Mouse (Mus musculus): ENCODE measurements around the gene Gch1. TPM values are rescaled to one million over a fixed set of nuclear protein-coding genes. Genes with fewer than 3 reads are reported as not detected.
A peak's percentile ranks its signal among the peaks of the same experiment; 100 is the strongest.

Gch1 gene
- polyA plus RNA-seq (2015; fragmentation: Nextera tagmentation; extraction: Ambion mirVana) = 1.5 and 2.3 TPM in 2 replicates

DNA sequence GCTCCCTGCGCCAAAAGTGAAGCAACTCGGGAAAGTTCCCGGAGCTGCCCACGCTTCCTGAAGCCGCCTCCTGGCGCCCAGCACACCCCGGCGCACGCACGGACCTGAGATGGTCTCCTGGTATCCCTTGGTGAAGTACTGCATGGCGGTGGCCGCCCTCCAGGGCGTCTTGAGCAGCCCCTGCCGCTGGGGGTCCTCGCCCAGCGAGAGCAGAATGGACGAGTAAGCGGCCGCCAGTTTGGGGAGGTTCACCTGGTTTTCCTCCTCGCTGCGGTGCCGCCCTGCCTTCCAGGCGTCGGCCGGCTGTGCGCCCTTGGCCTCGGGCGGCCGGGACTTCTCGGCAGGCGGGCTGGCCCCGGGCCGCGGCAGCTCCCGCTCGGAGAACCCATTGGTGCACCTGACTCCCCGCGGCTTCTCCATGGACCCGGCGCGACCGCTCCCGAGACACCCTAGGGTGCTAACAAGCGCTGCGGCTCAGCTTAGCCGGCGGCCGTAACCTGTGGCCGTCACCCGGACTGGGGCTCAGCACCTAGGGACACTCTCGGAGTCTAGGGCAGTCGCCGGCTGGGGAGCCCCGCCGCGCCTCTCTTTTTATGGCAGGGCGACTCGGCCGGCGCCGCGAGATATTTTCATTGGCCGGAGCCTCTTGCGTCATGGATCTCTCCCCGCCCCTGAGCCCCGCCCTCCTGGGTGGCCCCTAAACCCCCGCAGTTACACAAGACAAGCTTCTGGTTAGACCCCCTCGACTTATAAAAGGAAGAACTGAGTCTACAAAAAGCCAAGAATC, at the start of gene Gch1:
Gene Gch1, minus strand, starts transcription at position 566 of the 787 bp plus-strand sequence.
- no peaks in the 10 kb centered on the region for H3K36me3 ChIP-seq (ENCODE audit: control insufficient read depth, insufficient read depth)
- H3K9me3 ChIP-seq (ENCODE audit: control insufficient read depth, low read length) = no peaks in the 10 kb centered on the region
- H3K9ac ChIP-seq (replicated peaks; ENCODE audit: low read depth, low read length) = peak within 1 kb of the TSS; percentile 56
- no peak within 1 kb of the TSS for H3K27ac ChIP-seq (ENCODE audit: low read length)
- under 1% methylated on average over 68 of the region's 68 CpGs for WGBS
- peak within 1 kb of the TSS; percentile 99 for H3K4me2 ChIP-seq (ENCODE audit: low read length)
- peaks cover 19% of the 10 kb centered on the region for H3K27me3 ChIP-seq (replicated peaks; ENCODE audit: control insufficient read depth, insufficient read depth, low read length)
- peak; percentile 94 for ATAC-seq
- peaks cover 10% of the 10 kb centered on the region for H3K4me1 ChIP-seq (replicated peaks; ENCODE audit: control insufficient read depth, insufficient read depth, low read length)
- H3K4me3 ChIP-seq (replicated peaks; ENCODE audit: low read length) = peak within 1 kb of the TSS; percentile 76

DNA sequence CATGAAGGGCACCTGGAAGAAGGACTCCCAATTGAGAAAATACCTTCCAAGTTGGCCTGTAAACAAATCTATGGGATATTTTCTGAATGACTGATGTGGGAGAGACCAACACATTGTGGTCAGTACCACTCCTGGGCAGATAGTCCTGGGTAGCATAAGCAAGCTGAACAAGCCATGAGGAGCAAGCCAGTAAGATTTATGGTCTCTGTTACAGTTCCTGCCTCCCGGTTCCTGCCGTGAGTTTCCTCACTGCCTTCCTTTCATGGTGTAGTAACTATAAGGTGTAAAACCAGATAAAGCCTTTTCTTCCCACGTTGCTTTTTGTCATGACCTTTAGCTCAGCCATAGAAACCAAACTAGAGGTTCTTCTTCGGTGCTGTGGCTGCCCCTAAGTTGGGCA, 48.1 kb upstream of the Gch1 start:
- 87% methylated on average over 4 of the region's 4 CpGs for WGBS
- Histone ChIP-seq H3K27me3 (replicated peaks; ENCODE audit: control insufficient read depth, insufficient read depth, low read length) (no peaks in the 10 kb centered on the region), H3K4me2 (ENCODE audit: low read length) (no peak overlapping the region), H3K36me3 (ENCODE audit: control insufficient read depth, insufficient read depth) (no peaks in the 10 kb centered on the region; the same call in 1 of the 2 replicates), H3K9ac (replicated peaks; ENCODE audit: low read depth, low read length) (no peak overlapping the region), H3K4me1 (replicated peaks; ENCODE audit: control insufficient read depth, insufficient read depth, low read length) (no peaks in the 10 kb centered on the region), H3K9me3 (ENCODE audit: control insufficient read depth, low read length) (peaks cover 3% of the 10 kb centered on the region), H3K4me3 (replicated peaks; ENCODE audit: low read length) (no peak overlapping the region), H3K27ac (ENCODE audit: low read length) (no peak overlapping the region)
- no peak for ATAC-seq

DNA sequence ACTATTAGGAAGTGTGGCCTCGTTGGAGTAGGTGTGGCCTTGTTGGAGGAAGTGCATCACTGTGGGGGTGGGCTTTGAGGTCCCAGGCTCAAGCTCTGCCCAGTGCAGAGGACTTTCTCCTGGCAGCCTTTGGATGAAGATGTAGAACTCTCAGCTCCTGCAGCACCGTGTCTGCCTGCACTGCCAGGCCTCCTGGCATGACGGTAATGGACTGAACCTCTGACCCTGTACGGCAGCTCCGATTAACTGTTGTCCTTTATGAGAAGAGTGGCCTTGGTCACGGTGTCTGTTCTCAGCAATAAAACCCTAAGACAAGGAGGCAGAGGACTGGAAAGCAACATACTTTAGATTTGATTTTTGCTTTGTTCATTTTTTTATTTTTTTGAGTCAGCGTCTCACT, 47.3 kb upstream of the Gch1 start:
- WGBS = 92% methylated on average over 7 of the region's 7 CpGs
- H3K4me2 ChIP-seq (ENCODE audit: low read length) = no peak overlapping the region
- peaks cover 3% of the 10 kb centered on the region for H3K9me3 ChIP-seq (ENCODE audit: control insufficient read depth, low read length)
- no peaks in the 10 kb centered on the region for H3K4me1 ChIP-seq (replicated peaks; ENCODE audit: control insufficient read depth, insufficient read depth, low read length)
- H3K27ac ChIP-seq (ENCODE audit: low read length) = no peak overlapping the region
- no peaks in the 10 kb centered on the region; the same call in 1 of the 2 replicates for H3K36me3 ChIP-seq (ENCODE audit: control insufficient read depth, insufficient read depth)
- no peak for ATAC-seq
- no peak overlapping the region for H3K9ac ChIP-seq (replicated peaks; ENCODE audit: low read depth, low read length)
- no peaks in the 10 kb centered on the region for H3K27me3 ChIP-seq (replicated peaks; ENCODE audit: control insufficient read depth, insufficient read depth, low read length)
- H3K4me3 ChIP-seq (replicated peaks; ENCODE audit: low read length) = no peak overlapping the region

DNA sequence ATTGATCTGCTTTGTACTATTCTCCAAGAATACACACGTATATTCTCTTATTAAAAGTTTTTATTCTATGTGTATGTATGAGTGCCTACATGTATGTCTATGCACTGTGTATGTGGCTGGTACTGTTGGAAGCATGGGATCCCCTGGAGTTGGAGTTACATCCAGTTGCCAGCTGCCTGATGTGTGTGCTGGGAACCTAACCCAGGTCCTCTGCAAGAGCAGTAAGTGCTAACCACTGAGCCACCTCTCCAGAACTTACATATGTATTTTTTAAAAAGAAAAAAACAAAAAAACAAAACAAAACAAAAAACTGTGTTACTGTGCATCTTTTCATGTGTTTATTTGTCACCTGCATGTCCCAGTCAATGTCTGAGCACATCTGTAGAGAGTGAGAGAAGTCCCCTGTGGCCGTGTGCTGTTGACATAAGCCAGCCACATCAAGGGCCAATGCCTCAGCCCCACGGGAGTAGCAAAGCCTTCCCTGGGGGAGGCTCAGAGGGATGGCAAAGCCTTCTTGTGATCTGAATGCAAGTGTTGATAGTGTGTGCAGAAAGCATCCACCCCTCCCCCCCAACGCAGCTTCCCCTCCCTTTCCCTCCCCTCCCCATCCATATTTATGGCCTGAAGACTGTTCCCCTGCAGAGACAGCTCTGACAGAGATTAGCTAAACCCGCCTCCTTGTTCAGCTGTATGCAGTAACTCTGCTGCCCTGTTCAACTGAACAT, 45.5 kb upstream of the Gch1 start:
- H3K27me3 ChIP-seq (replicated peaks; ENCODE audit: control insufficient read depth, insufficient read depth, low read length) = no peaks in the 10 kb centered on the region
- no peak overlapping the region for H3K9ac ChIP-seq (replicated peaks; ENCODE audit: low read depth, low read length)
- no peak overlapping the region for H3K27ac ChIP-seq (ENCODE audit: low read length)
- no peaks in the 10 kb centered on the region for H3K4me1 ChIP-seq (replicated peaks; ENCODE audit: control insufficient read depth, insufficient read depth, low read length)
- H3K9me3 ChIP-seq (ENCODE audit: control insufficient read depth, low read length) = peaks cover 3% of the 10 kb centered on the region
- ATAC-seq = no peak
- H3K36me3 ChIP-seq (ENCODE audit: control insufficient read depth, insufficient read depth) = no peaks in the 10 kb centered on the region
- H3K4me2 ChIP-seq (ENCODE audit: low read length) = no peak overlapping the region
- 75% methylated on average over 5 of the region's 5 CpGs for WGBS
- no peak overlapping the region for H3K4me3 ChIP-seq (replicated peaks; ENCODE audit: low read length)

DNA sequence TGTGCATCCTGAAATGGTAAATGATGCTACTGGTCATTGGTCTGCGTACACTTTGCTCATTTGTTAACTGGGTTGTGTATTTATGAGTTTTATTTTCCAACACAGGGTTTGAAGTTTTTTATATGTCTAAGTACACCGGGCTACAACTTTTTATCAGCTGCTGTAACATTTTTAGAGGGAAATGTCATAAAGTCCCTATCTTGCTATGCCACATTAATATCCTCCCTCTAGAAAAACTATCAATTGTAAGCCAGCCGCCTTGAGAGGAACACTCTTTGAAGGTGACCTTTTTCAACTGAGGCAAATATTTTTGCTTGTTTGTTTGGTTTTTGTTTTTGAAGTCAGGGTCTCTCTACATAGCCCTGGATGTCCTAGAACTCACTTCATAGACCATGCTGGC, 44.8 kb upstream of the Gch1 start:
- WGBS = 90% methylated on average over 3 of the region's 3 CpGs
- Histone ChIP-seq H3K4me2 (ENCODE audit: low read length) (no peak overlapping the region), H3K27ac (ENCODE audit: low read length) (no peak overlapping the region)

DNA sequence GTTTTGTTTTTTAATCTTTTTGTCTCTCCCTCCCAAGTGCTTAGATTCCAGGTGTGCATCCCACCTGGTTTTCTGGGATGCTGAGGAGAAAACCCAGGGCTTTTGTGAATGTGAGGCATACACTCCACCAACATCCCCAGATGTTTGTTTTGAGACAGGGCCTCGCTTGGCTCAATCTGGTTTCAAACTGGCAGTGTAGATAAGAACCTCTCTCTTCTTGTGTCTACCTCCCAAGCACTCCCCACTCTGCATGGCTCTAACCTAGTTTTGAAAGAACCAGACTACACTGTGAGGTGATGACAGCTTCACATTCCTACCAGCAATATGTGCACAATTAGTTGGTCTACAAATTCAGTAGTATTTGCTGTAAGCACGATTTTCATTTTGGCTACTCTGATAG, 44.4 kb upstream of the Gch1 start:
- H3K9ac ChIP-seq (replicated peaks; ENCODE audit: low read depth, low read length) = no peak overlapping the region
- peaks cover 3% of the 10 kb centered on the region for H3K9me3 ChIP-seq (ENCODE audit: control insufficient read depth, low read length)
- ATAC-seq = no peak
- H3K4me1 ChIP-seq (replicated peaks; ENCODE audit: control insufficient read depth, insufficient read depth, low read length) = no peaks in the 10 kb centered on the region
- H3K36me3 ChIP-seq (ENCODE audit: control insufficient read depth, insufficient read depth) = no peaks in the 10 kb centered on the region
- no peak overlapping the region for H3K4me2 ChIP-seq (ENCODE audit: low read length)
- no peak overlapping the region for H3K4me3 ChIP-seq (replicated peaks; ENCODE audit: low read length)
- no peaks in the 10 kb centered on the region for H3K27me3 ChIP-seq (replicated peaks; ENCODE audit: control insufficient read depth, insufficient read depth, low read length)
- no peak overlapping the region for H3K27ac ChIP-seq (ENCODE audit: low read length)
- 76% methylated on average over 2 of the region's 2 CpGs for WGBS

More for the DNA sequence above, 44.8 kb upstream of the Gch1 start:
- Histone ChIP-seq H3K4me3 (replicated peaks; ENCODE audit: low read length) (no peak overlapping the region), H3K4me1 (replicated peaks; ENCODE audit: control insufficient read depth, insufficient read depth, low read length) (no peaks in the 10 kb centered on the region), H3K27me3 (replicated peaks; ENCODE audit: control insufficient read depth, insufficient read depth, low read length) (no peaks in the 10 kb centered on the region), H3K9ac (replicated peaks; ENCODE audit: low read depth, low read length) (no peak overlapping the region), H3K9me3 (ENCODE audit: control insufficient read depth, low read length) (peaks cover 3% of the 10 kb centered on the region), H3K36me3 (ENCODE audit: control insufficient read depth, insufficient read depth) (no peaks in the 10 kb centered on the region)
- ATAC-seq = no peak

DNA sequence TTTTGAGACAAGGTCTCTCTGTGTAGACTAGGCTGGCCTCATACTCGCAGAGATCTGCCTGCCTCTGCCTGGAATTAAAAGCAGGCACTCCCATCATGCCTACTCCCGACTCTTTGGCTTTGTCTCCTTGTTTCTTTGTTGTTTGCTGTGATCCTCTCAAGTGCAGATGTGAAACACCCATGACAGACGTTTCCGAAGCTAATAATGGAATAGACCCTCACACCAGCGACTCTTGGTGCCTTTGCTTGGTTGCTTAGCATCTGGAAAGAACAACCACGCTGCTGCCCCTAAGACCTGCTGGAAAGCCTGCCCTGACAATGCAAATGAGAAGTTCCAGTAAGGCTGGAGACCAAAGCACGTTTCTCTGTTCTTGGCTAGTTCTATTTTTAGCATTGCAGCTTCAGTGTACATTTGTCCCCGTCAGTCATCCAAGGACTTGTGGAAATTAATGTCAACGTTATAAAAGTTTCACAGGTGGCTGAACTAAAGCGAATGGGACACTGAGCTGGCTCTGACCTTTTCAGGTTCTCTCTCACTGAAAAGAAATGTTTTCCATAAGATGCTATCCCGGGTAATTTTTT, 40.7 kb upstream of the Gch1 start:
- ATAC-seq = no peak
- WGBS = 82% methylated on average over 11 of the region's 11 CpGs
- no peaks in the 10 kb centered on the region for H3K36me3 ChIP-seq (ENCODE audit: control insufficient read depth, insufficient read depth)
- no peaks in the 10 kb centered on the region for H3K27me3 ChIP-seq (replicated peaks; ENCODE audit: control insufficient read depth, insufficient read depth, low read length)
- no peak overlapping the region for H3K27ac ChIP-seq (ENCODE audit: low read length)
- H3K9me3 ChIP-seq (ENCODE audit: control insufficient read depth, low read length) = peaks cover 1% of the 10 kb centered on the region; the same call in 1 of the 2 replicates
- H3K4me1 ChIP-seq (replicated peaks; ENCODE audit: control insufficient read depth, insufficient read depth, low read length) = no peaks in the 10 kb centered on the region
- H3K4me2 ChIP-seq (ENCODE audit: low read length) = no peak overlapping the region
- no peak overlapping the region for H3K9ac ChIP-seq (replicated peaks; ENCODE audit: low read depth, low read length)
- H3K4me3 ChIP-seq (replicated peaks; ENCODE audit: low read length) = no peak overlapping the region

DNA sequence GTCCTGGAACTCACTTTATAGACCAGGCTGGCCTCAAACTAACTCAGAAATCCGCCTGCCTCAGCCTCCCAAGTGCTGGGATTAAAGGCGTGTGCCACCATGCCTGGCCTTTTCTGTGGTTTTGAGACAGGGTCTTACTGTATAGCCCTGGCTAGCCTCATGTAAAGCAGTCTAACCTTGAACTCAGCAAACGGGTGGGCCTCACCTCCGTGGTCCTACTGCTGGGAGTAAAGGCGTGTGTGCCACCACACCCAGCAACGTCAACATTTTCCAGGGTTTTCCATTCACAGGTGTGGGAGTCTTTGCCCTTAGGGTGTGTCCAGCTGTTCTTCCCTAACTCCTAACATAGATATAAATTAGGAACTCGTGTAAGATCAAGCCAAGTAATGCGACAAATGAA, 36.7 kb upstream of the Gch1 start:
- Histone ChIP-seq H3K4me1 (replicated peaks; ENCODE audit: control insufficient read depth, insufficient read depth, low read length) (no peaks in the 10 kb centered on the region), H3K27ac (ENCODE audit: low read length) (no peak overlapping the region), H3K27me3 (replicated peaks; ENCODE audit: control insufficient read depth, insufficient read depth, low read length) (no peaks in the 10 kb centered on the region), H3K9ac (replicated peaks; ENCODE audit: low read depth, low read length) (no peak overlapping the region), H3K4me2 (ENCODE audit: low read length) (no peak overlapping the region), H3K4me3 (replicated peaks; ENCODE audit: low read length) (no peak overlapping the region), H3K9me3 (ENCODE audit: control insufficient read depth, low read length) (no peaks in the 10 kb centered on the region), H3K36me3 (ENCODE audit: control insufficient read depth, insufficient read depth) (no peaks in the 10 kb centered on the region)
- 91% methylated on average over 8 of the region's 8 CpGs for WGBS
- ATAC-seq = no peak
